Mouse (Mus musculus): ENCODE measurements around the gene Fam53b. TPM values are rescaled to one million over a fixed set of nuclear protein-coding genes. Genes with fewer than 3 reads are reported as not detected.

The Fam53b gene
- polyA plus RNA-seq, 1 experiment from 2014 or later, result 21.0 TPM

DNA sequence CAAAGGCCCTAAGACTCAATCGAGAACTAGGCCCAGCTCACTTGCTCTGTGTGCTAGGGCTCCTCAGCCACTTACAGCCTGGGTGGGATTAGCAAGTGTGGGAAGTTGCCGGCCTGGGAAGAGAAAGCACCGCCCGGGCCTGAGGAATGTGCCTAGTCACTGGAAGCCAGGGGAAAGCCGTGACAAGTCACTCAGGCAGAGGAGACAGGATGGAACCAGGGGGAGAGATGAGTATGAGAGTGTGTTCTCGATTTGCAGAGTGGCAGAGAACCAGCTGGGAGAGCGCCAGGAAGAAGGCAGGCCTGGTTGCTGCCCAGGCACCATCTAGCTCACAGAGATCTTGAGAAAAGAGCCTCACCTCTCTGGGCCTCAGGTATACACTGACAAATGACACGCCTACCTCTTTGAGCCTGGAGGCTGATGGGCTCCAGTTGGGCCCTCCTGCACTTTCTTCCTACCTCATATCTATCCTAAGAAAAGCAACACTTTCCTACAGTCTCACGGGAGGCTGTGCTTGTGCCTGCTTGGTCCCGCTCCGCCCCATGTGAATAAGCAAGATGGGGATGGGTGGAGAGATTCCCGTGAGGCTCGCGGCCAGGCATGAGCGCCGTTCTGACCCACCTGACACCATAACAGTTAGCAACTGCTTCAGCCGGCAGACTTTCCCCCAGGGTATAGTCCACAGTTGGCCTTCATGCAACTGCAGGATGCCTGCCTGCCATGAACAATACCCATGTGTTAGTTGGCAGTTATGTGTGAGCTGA lies 77.4 kb downstream of the Fam53b start:
- Histone ChIP-seq H3K36me3 (ENCODE audit: control insufficient read depth, insufficient read depth, low read length) (no peaks in the 10 kb centered on the region), H3K9ac (ENCODE audit: low read depth, low read length) (no peak overlapping the region), H3K27me3 (replicated peaks; ENCODE audit: control insufficient read depth, insufficient read depth, low read length) (no peaks in the 10 kb centered on the region), H3K4me3 (ENCODE audit: low read depth, low read length) (no peak overlapping the region), H3K4me1 (ENCODE audit: control insufficient read depth, insufficient read depth, low read length) (peaks cover 21% of the 10 kb centered on the region), H3K9me3 (ENCODE audit: control insufficient read depth, low read length) (no peaks in the 10 kb centered on the region), H3K4me2 (ENCODE audit: low read depth, low read length) (no peak overlapping the region), H3K27ac (replicated peaks; ENCODE audit: low read depth, low read length) (peak overlapping the region; percentile 56)
- 46% methylated on average over 17 of the region's 17 CpGs for WGBS
- ATAC-seq (ENCODE audit: low read depth) (peak; percentile 76), DNase-seq (ENCODE audit: low spot score) (peak; percentile 88)

DNA sequence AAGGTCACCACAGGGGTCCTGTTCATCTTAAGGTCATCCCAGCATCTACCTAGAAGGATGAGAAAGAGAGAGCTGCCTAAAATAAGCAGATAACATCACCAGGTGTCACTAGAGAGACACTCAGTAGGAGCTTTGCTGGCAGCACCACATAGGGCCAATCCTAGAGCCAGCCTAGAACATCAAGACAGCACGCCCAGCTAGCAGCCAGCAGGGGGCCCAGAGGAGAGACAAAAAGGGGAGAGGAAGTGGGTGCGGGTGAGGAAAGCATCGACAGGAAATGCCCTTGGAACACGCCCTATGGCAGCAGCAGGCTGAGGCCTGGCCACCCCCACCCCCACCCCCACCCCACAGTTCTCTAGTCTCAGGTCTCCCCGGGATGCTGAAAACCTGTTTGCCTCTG lies 78.5 kb downstream of the Fam53b start:
- no peak overlapping the region for H3K4me2 ChIP-seq (ENCODE audit: low read depth, low read length)
- no peak overlapping the region for H3K9ac ChIP-seq (ENCODE audit: low read depth, low read length)
- H3K9me3 ChIP-seq (ENCODE audit: control insufficient read depth, low read length), result no peaks in the 10 kb centered on the region
- H3K27me3 ChIP-seq (replicated peaks; ENCODE audit: control insufficient read depth, insufficient read depth, low read length), result no peaks in the 10 kb centered on the region
- ATAC-seq (ENCODE audit: low read depth) (no peak), DNase-seq (ENCODE audit: low spot score) (peak; percentile 69)
- WGBS, result 32% methylated on average over 5 of the region's 5 CpGs
- no peak overlapping the region for H3K4me3 ChIP-seq (ENCODE audit: low read depth, low read length)
- H3K27ac ChIP-seq (replicated peaks; ENCODE audit: low read depth, low read length), result peak overlapping the region; percentile 56
- peaks cover 21% of the 10 kb centered on the region for H3K4me1 ChIP-seq (ENCODE audit: control insufficient read depth, insufficient read depth, low read length)
- no peaks in the 10 kb centered on the region for H3K36me3 ChIP-seq (ENCODE audit: control insufficient read depth, insufficient read depth, low read length)

DNA sequence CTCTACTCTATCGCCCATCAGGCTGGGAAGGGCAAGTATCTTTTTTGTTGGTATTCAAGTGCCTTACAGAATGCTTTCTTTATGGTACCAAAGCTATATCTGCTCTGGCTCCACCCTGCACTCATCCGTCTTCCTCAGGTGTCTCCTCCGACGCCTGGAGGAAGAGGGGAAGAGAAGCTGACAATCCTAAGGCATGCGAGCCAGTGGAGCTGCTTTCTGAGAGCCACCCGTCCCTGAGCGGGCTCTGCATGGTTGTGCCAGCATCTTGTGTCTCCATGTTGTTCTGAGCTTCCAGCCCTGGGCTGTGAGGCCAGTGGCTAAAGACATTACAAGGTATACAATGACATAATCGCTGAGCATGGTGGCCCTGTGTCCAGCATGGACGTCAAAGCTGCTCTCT lies 79.5 kb downstream of the Fam53b start:
- DNase-seq (ENCODE audit: low spot score), result no peak
- H3K36me3 ChIP-seq (ENCODE audit: control insufficient read depth, insufficient read depth, low read length), result no peaks in the 10 kb centered on the region; the same call in 1 of the 2 replicates
- 88% methylated on average over 9 of the region's 9 CpGs for WGBS
- ATAC-seq (ENCODE audit: low read depth), result no peak
- H3K27me3 ChIP-seq (replicated peaks; ENCODE audit: control insufficient read depth, insufficient read depth, low read length), result no peaks in the 10 kb centered on the region
- no peaks in the 10 kb centered on the region for H3K9me3 ChIP-seq (ENCODE audit: control insufficient read depth, low read length)
- peaks cover 21% of the 10 kb centered on the region for H3K4me1 ChIP-seq (ENCODE audit: control insufficient read depth, insufficient read depth, low read length)
- H3K4me3 ChIP-seq (ENCODE audit: low read depth, low read length), result no peak overlapping the region
- H3K9ac ChIP-seq (ENCODE audit: low read depth, low read length), result no peak overlapping the region
- no peak overlapping the region for H3K4me2 ChIP-seq (ENCODE audit: low read depth, low read length)
- no peak overlapping the region for H3K27ac ChIP-seq (replicated peaks; ENCODE audit: low read depth, low read length)

DNA sequence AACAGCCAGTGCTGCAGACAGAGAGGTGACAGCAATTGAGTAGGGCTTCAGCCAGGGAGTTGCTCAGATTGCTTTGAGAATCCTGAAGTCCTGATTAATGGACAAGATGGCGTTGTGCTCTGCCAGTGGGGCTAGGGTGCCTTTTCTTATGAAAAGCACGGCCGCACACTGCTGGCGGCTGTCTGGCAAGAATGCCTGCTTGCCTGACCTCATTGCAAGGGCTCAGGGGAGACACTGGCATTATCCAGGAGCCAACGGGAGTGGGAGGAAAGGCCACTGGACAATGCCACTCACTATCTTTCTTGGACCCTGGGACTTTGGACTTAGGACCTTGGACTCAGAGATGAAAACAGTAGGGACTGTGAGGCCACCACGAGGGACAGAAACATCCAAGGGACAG lies 80.2 kb downstream of the Fam53b start:
- no peak overlapping the region for H3K4me2 ChIP-seq (ENCODE audit: low read depth, low read length)
- H3K9me3 ChIP-seq (ENCODE audit: control insufficient read depth, low read length), result no peaks in the 10 kb centered on the region
- no peak for ATAC-seq (ENCODE audit: low read depth)
- no peak overlapping the region for H3K9ac ChIP-seq (ENCODE audit: low read depth, low read length)
- no peak overlapping the region for H3K4me3 ChIP-seq (ENCODE audit: low read depth, low read length)
- H3K27me3 ChIP-seq (replicated peaks; ENCODE audit: control insufficient read depth, insufficient read depth, low read length), result no peaks in the 10 kb centered on the region
- no peaks in the 10 kb centered on the region; the same call in 1 of the 2 replicates for H3K36me3 ChIP-seq (ENCODE audit: control insufficient read depth, insufficient read depth, low read length)
- no peak overlapping the region for H3K27ac ChIP-seq (replicated peaks; ENCODE audit: low read depth, low read length)
- WGBS, result 81% methylated on average over 6 of the region's 6 CpGs
- DNase-seq (ENCODE audit: low spot score), result no peak
- H3K4me1 ChIP-seq (ENCODE audit: control insufficient read depth, insufficient read depth, low read length), result peaks cover 21% of the 10 kb centered on the region

DNA sequence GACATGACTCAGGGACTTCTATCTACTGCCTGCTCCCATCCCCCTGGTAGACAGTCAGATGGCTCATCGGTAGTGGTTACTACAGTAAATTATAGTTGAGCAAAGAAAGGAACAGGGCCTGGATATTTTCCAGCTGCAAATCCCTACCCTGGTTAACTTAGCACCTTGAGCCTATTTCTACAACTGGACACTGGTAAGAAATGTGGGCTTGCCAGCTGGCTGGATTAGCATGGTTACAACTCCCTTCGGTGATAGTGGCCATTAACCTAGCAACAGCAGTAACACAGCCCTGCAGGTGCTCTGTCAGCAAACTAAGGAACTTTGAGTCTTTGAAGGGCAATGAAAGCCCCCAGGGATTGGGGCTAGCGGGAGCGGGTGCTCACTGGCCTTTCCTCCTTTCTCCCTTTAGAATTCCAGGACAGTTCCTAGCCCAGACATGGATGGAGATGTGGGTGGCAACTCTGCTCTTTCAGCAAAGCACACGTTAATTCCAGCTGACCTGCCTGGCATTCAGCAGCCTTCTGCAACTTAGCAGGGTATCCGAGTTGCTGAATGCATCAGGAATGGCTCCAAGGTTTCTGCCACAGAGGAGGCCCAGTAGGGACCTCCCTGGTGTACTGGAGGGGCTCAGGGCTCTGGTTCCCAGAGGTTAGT lies 81.4 kb downstream of the Fam53b start:
- no peak overlapping the region for H3K4me2 ChIP-seq (ENCODE audit: low read depth, low read length)
- no peaks in the 10 kb centered on the region for H3K9me3 ChIP-seq (ENCODE audit: control insufficient read depth, low read length)
- ATAC-seq (ENCODE audit: low read depth) (no peak), DNase-seq (ENCODE audit: low spot score) (no peak)
- 66% methylated on average over 6 of the region's 6 CpGs for WGBS
- no peaks in the 10 kb centered on the region; the same call in 1 of the 2 replicates for H3K36me3 ChIP-seq (ENCODE audit: control insufficient read depth, insufficient read depth, low read length)
- H3K4me3 ChIP-seq (ENCODE audit: low read depth, low read length), result no peak overlapping the region
- H3K27ac ChIP-seq (replicated peaks; ENCODE audit: low read depth, low read length), result no peak overlapping the region
- no peak overlapping the region for H3K9ac ChIP-seq (ENCODE audit: low read depth, low read length)
- peaks cover 21% of the 10 kb centered on the region for H3K4me1 ChIP-seq (ENCODE audit: control insufficient read depth, insufficient read depth, low read length)
- no peaks in the 10 kb centered on the region for H3K27me3 ChIP-seq (replicated peaks; ENCODE audit: control insufficient read depth, insufficient read depth, low read length)

DNA sequence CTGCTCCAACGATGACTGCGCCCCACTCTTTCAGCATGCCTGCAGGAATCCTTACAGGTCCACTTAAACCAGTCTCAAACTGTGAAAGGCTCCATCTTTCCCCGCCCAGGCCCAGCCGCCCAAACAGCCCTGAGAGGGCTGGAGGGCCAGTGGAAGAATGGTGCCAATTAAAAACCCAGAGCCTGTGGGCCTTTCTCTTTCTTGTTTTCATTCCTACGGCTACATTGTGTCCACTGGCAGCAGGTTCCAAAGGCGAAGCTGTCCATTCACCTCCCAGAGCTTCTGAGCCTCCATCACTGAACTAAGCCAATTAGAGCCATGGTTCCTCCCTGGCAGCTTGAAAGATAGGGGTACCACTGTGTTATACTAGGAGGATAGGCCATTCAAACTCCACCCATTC lies 82.1 kb downstream of the Fam53b start:
- ATAC-seq (ENCODE audit: low read depth) (no peak), DNase-seq (ENCODE audit: low spot score) (no peak)
- Histone ChIP-seq H3K36me3 (ENCODE audit: control insufficient read depth, insufficient read depth, low read length) (no peaks in the 10 kb centered on the region; the same call in 1 of the 2 replicates), H3K9ac (ENCODE audit: low read depth, low read length) (no peak overlapping the region), H3K27me3 (replicated peaks; ENCODE audit: control insufficient read depth, insufficient read depth, low read length) (no peaks in the 10 kb centered on the region), H3K4me2 (ENCODE audit: low read depth, low read length) (no peak overlapping the region), H3K4me1 (ENCODE audit: control insufficient read depth, insufficient read depth, low read length) (peaks cover 18% of the 10 kb centered on the region), H3K27ac (replicated peaks; ENCODE audit: low read depth, low read length) (no peak overlapping the region), H3K9me3 (ENCODE audit: control insufficient read depth, low read length) (no peaks in the 10 kb centered on the region), H3K4me3 (ENCODE audit: low read depth, low read length) (no peak overlapping the region)
- 65% methylated on average over 6 of the region's 6 CpGs for WGBS

DNA sequence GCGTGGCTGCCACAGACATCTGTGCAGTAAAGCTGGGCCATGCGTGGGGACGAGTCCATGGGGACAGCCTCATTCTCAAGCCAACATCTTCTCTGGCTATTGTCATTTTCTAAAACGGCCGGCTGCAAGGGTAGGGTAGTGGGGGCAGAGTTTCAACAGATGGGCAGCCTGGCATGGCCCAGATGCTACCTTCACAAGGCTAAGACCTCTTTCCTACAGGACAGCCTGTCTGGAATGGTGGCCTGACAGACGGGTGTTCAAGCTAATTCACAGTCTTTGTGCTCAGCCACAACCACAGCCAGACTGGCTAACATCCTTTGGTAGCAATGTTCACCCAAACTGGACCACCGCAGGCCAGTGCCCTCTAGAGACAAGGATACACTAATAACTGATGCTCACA lies 83.2 kb downstream of the Fam53b start:
- ATAC-seq (ENCODE audit: low read depth) (no peak), DNase-seq (ENCODE audit: low spot score) (no peak)
- peaks cover 9% of the 10 kb centered on the region for H3K4me1 ChIP-seq (ENCODE audit: control insufficient read depth, insufficient read depth, low read length)
- no peaks in the 10 kb centered on the region for H3K27me3 ChIP-seq (replicated peaks; ENCODE audit: control insufficient read depth, insufficient read depth, low read length)
- no peak overlapping the region for H3K9ac ChIP-seq (ENCODE audit: low read depth, low read length)
- WGBS, result 85% methylated on average over 7 of the region's 7 CpGs
- no peaks in the 10 kb centered on the region; the same call in 1 of the 2 replicates for H3K36me3 ChIP-seq (ENCODE audit: control insufficient read depth, insufficient read depth, low read length)
- H3K27ac ChIP-seq (replicated peaks; ENCODE audit: low read depth, low read length), result no peak overlapping the region
- H3K4me3 ChIP-seq (ENCODE audit: low read depth, low read length), result no peak overlapping the region
- no peaks in the 10 kb centered on the region for H3K9me3 ChIP-seq (ENCODE audit: control insufficient read depth, low read length)
- no peak overlapping the region for H3K4me2 ChIP-seq (ENCODE audit: low read depth, low read length)

DNA sequence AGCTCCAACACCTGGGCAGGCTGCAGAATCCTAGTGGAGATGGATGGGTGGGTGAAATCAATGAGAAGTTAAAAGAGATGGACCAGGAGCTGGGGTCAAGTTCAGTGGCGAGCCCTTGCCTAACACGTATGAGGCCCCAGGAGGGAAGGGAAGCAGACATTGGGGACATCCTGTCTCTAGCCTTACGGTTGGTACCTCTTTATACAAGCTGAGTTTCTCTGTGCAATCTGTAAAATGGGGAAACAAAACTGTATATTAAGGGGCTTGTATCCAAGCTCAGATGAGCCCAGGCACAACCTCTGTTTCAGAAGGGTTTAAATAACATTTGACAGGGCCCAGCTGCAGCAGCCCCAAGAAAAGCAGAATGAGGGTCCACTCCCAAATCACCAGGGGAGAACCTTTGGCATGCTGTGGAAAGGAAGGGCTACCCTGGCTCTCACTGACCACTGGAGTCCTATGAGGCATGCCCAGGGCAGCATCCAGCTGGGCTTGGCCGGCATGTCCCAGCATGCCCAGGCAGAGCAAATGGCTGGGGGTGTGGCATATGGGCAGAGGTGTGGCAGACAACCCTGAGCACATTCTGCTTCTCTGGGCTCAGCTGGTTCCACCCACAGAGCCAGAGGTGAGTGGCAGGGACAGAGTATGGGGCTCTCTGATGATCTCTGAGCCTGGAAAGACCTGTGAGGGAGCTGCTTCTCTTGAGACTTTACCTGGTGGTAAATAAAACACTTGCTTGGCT lies 84.4 kb downstream of the Fam53b start:
- Histone ChIP-seq H3K27me3 (replicated peaks; ENCODE audit: control insufficient read depth, insufficient read depth, low read length) (no peaks in the 10 kb centered on the region), H3K4me2 (ENCODE audit: low read depth, low read length) (no peak overlapping the region), H3K4me3 (ENCODE audit: low read depth, low read length) (no peak overlapping the region), H3K36me3 (ENCODE audit: control insufficient read depth, insufficient read depth, low read length) (no peaks in the 10 kb centered on the region; the same call in 1 of the 2 replicates), H3K9ac (ENCODE audit: low read depth, low read length) (no peak overlapping the region), H3K9me3 (ENCODE audit: control insufficient read depth, low read length) (no peaks in the 10 kb centered on the region), H3K4me1 (ENCODE audit: control insufficient read depth, insufficient read depth, low read length) (peaks cover 10% of the 10 kb centered on the region), H3K27ac (replicated peaks; ENCODE audit: low read depth, low read length) (no peak overlapping the region)
- DNase-seq (ENCODE audit: low spot score) (no peak), ATAC-seq (ENCODE audit: low read depth) (no peak)
- WGBS, result 82% methylated on average over 4 of the region's 4 CpGs

All from embryonic facial prominence, embryonic 14.5 days (tissue).